Mouse (Mus musculus) urinary bladder, postnatal 14 days (tissue): ENCODE measurements around the gene Cnot6.

Source experiments
- DNase-seq: peaks from one replicate; pipeline ENCODE4 v3.0.0; 2021; ENCODE audit warnings: low spot score

Cnot6 gene

GRCm38 (mm10) chr11:49654651-49655050 lies 57.9 kb downstream of the Cnot6 start:
- DNase-seq: no peak

GRCm38 (mm10) chr11:49653079-49653408 lies 59.5 kb downstream of the Cnot6 start:
- DNase-seq: no peak

- DNase-seq: peak; percentile 87
These were observed 60.0 kb downstream of the Cnot6 start for GRCm38 (mm10) chr11:49652401-49653078.

GRCm38 (mm10) chr11:49651762-49652322 lies 60.7 kb downstream of the Cnot6 start:
- no peak for DNase-seq

- DNase-seq: no peak
These were observed 61.3 kb downstream of the Cnot6 start for GRCm38 (mm10) chr11:49650994-49651761.

GRCm38 (mm10) chr11:49650113-49650993 lies 62.2 kb downstream of the Cnot6 start:
- DNase-seq: no peak

- DNase-seq: no peak
These were observed 66.8 kb downstream of the Cnot6 start for GRCm38 (mm10) chr11:49645677-49646076.

GRCm38 (mm10) chr11:49636449-49636848 lies 76.1 kb downstream of the Cnot6 start:
- no peak for DNase-seq

- no peak for DNase-seq
These were observed 76.9 kb downstream of the Cnot6 start for GRCm38 (mm10) chr11:49635671-49636070.

- no peak for DNase-seq
These were observed 78.4 kb downstream of the Cnot6 start for GRCm38 (mm10) chr11:49634101-49634500.

- DNase-seq: no peak
These were observed 80.3 kb downstream of the Cnot6 start for GRCm38 (mm10) chr11:49632256-49632655.

- no peak for DNase-seq
These were observed 81.4 kb downstream of the Cnot6 start for GRCm38 (mm10) chr11:49631154-49631553.

- DNase-seq: no peak
These were observed 85.8 kb downstream of the Cnot6 start for GRCm38 (mm10) chr11:49626748-49627147.

GRCm38 (mm10) chr11:49625863-49626262 lies 86.7 kb downstream of the Cnot6 start:
- DNase-seq: no peak

- DNase-seq: no peak
These were observed 88.4 kb downstream of the Cnot6 start for GRCm38 (mm10) chr11:49624156-49624555.

GRCm38 (mm10) chr11:49621953-49622352 lies 90.6 kb downstream of the Cnot6 start:
- no peak for DNase-seq
